Mouse (Mus musculus): Measurements from ENCODE around the gene 2010003K11Rik. TPM values are rescaled to one million over a fixed set of nuclear protein-coding genes. Genes with fewer than 3 reads are reported as not detected.

The 2010003K11Rik gene
- polyA plus RNA-seq, 1 experiment from 2014 or later = not detected

DNA sequence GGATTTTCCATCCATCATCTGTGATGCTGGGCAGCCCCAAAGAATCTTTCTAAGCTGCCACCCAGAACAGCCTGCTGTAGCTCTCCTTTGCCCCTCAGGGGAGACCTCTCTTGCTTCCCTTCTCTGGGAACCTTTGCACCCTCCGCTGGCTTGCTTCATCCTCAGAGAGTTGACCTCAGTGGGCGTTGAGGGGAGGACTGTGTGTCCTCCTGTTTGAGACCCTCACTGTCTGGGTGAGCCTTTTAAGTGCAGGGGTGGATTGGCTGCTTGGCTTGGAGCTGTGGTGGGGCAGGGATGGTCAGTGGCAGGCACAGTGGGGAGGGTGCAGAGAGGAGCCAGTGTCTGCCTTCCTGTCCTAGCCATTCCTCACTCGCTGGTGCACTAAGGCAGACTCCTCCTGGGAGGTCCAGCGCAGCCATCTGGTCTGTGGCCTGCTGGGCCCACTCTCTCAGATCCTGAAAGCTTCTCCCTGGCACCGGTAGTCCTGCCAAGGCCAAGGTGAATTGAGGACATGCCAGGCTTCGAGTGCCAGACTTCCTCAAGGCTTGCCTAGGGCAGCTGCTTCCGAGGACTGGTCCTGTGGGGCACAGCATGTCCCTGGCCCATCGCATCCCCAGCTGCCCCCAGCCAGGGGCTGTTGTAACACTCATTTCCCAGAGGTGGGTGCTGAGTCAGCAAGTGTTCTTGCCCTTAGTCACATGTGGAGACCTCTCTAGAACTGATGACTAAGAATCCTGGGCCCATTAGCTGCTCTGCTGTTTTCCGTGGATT is 5.7 kb downstream of the 2010003K11Rik start:
- Histone ChIP-seq H3K36me3 (replicated peaks) (no peaks in the 10 kb centered on the region), H3K4me3 (no peak overlapping the region), H3K9me3 (no peaks in the 10 kb centered on the region), H3K27me3 (ENCODE audit: poor library complexity, severe bottlenecking) (no peaks in the 10 kb centered on the region), H3K4me1 (peaks cover 21% of the 10 kb centered on the region), H3K27ac (0 out of 2 replicates have a peak overlapping the region, but pooled peaks have one; percentile 16)
- no peak for DNase-seq (ENCODE audit: extremely low spot score, low spot score)
- 64% methylated on average over 9 of the region's 9 CpGs for WGBS

DNA sequence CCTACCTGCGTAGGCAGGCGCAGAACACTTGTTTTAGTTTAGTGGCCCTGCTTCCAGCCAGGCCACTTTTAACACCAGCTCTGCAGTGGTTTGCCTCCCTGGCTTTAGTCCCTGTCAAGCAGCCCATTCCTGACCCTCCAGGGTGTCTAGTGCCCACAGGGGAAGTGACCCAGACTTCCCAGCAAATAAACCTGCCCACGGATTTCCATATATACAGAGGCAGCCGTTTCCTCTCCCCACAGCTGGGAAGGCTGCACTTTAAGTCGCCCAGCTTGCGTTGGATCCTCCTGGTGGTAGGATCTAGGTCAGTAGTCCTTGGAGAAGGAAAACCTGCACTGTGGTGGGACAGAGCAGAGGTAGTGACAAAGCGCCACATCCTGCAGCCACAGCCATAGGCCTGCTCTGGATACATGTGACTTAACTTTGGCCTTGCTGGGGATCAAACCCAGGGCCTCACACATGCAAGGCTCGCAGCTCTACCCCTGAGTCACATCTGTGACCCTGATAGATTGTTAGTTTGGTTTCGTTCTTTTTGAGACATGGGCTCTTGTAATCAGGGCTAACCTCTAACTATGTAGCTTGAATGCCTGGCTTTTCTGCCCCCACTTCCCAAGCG is 7.2 kb downstream of the 2010003K11Rik start:
- no peaks in the 10 kb centered on the region for H3K27me3 ChIP-seq (ENCODE audit: poor library complexity, severe bottlenecking)
- H3K4me3 ChIP-seq = no peak overlapping the region
- no peaks in the 10 kb centered on the region for H3K9me3 ChIP-seq
- H3K27ac ChIP-seq = no peak overlapping the region
- 75% methylated on average over 10 of the region's 10 CpGs for WGBS
- peaks cover 9% of the 10 kb centered on the region; the same call in 1 of the 2 replicates for H3K4me1 ChIP-seq
- DNase-seq (ENCODE audit: extremely low spot score, low spot score) = no peak
- no peaks in the 10 kb centered on the region for H3K36me3 ChIP-seq (replicated peaks)

DNA sequence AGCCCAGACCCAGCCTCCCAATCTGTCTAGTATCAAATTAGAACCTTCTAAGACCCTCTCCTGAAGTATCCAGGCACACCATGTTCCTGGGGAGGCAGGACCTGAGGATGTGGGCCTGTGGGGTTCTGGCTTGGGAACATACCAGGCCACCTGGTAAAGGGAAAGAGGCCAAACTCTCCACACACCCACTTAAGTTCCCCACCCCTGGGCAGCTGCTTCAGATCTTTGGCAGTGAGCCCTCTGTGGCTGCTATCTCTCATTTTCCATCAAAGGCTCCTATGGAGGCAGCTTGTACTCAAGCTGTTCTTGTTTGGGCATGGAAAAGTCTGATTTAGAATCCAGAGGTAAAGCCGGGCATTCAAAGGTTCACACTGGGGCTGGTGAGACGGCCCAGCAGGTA is 10.5 kb downstream of the 2010003K11Rik start:
- WGBS = 83% methylated on average over 2 of the region's 2 CpGs
- DNase-seq (ENCODE audit: extremely low spot score, low spot score) = no peak
- H3K27me3 ChIP-seq (ENCODE audit: poor library complexity, severe bottlenecking) = no peaks in the 10 kb centered on the region
- H3K4me1 ChIP-seq = peaks cover 13% of the 10 kb centered on the region
- no peaks in the 10 kb centered on the region for H3K9me3 ChIP-seq
- H3K4me3 ChIP-seq = no peak overlapping the region
- no peak overlapping the region for H3K27ac ChIP-seq
- no peaks in the 10 kb centered on the region for H3K36me3 ChIP-seq (replicated peaks)

DNA sequence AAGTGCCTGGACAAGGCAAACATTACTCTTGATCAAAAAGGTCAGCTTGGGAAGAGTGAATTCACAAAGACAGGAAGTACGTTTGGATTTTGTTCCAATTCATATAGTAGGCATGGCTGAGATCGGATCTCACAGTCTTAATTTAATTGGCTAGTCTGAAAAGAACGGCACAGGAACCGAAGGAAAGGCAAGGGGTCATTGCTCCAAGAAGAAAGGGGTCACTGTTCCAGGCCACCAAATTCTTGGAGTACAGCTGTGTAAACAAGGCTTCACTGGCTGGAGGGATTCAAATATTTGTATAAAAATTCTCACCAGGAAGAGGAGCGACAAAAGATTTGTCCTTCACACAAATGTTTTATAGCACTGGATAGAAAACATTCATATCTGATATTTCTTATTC is 13.4 kb downstream of the 2010003K11Rik start:
- peak overlapping the region; percentile 81 for H3K27ac ChIP-seq
- 63% methylated on average over 5 of the region's 5 CpGs for WGBS
- H3K4me1 ChIP-seq = peaks cover 5% of the 10 kb centered on the region
- no peak for DNase-seq (ENCODE audit: extremely low spot score, low spot score)
- no peaks in the 10 kb centered on the region for H3K36me3 ChIP-seq (replicated peaks)
- H3K4me3 ChIP-seq = no peak overlapping the region
- H3K27me3 ChIP-seq (ENCODE audit: poor library complexity, severe bottlenecking) = no peaks in the 10 kb centered on the region
- no peaks in the 10 kb centered on the region for H3K9me3 ChIP-seq

DNA sequence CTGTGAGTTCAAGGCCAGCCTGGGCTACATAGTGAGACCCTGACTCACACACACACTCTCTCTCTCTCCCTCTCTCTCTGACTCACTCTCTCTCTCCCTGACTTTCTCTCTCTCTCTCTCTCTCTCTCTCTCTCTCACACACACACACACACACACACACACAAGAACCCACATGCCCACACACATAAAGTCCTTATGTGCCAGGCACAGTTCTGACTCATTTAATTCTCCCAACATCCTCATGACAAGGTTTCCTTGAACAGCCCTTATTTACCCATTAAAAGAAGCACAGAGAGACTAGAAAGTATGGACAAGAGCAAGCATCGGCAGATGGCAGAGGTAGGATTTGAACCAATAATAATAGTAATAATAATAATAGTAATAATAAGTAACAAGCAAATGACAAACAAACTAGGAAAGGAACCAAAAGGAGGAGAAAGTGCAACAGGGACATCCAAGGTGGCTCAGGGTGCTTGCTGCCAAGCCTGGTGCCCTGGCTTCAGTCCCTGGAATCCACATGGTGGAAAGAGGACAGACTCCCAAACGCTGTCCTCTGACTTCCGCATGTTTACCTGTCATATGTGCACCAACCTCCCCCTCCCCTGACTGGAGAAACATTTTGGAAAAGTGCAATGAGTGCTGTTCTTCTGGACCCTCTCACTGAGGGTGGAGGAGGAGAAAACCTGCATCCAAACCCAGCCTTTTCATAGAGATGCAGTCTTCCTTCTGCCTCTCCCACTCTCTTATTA is 16.1 kb downstream of the 2010003K11Rik start:
- 84% methylated on average over 3 of the region's 3 CpGs for WGBS
- no peak for DNase-seq (ENCODE audit: extremely low spot score, low spot score)
- Histone ChIP-seq H3K27me3 (ENCODE audit: poor library complexity, severe bottlenecking) (peaks cover 18% of the 10 kb centered on the region), H3K4me3 (no peak overlapping the region), H3K9me3 (no peaks in the 10 kb centered on the region), H3K4me1 (peaks cover 6% of the 10 kb centered on the region), H3K27ac (no peak overlapping the region), H3K36me3 (replicated peaks) (no peaks in the 10 kb centered on the region)

DNA sequence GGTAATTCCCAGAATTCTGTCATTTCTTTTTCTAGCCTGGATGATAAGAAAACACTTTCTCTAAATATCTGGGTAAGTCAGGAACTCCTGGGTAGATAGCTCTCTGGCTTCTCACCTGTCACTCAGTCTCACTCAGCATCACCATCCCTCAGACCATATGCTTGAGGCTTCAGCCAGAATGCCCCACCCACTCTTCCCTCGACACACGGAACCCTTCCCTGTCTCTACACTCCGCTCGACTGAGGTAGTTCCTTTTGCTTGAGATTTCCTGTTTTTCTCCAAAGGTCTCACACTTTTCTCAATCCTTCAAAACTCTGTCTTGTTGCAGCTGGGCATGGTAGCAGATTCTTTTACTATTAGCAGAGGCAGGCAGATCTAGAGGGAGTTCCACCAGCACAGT is 17.1 kb downstream of the 2010003K11Rik start:
- peaks cover 16% of the 10 kb centered on the region for H3K4me1 ChIP-seq
- no peak for DNase-seq (ENCODE audit: extremely low spot score, low spot score)
- H3K27me3 ChIP-seq (ENCODE audit: poor library complexity, severe bottlenecking) = peaks cover 28% of the 10 kb centered on the region
- WGBS = 61% methylated on average over 4 of the region's 4 CpGs
- no peaks in the 10 kb centered on the region for H3K9me3 ChIP-seq
- no peak overlapping the region for H3K27ac ChIP-seq
- H3K36me3 ChIP-seq (replicated peaks) = no peaks in the 10 kb centered on the region
- H3K4me3 ChIP-seq = no peak overlapping the region

DNA sequence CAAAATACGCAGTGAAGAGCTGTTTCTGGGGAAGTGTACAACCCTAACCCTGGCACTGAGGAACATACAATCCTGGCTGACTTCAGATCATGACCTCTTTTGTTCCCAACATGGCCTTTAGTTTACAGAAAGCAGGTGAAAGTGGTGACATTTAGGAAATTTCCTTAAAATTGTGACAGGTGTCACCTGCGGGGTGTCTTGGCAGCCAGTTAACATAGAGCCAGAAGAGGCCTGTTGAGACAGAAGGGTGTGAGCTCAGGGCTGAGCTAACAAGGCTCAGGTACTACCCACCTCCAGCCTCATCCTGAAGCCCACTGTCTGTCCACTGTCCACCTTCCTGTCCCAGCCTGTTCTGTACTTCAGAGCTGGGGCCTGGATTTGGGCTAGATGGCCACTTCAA is 18.3 kb downstream of the 2010003K11Rik start:
- no peak for DNase-seq (ENCODE audit: extremely low spot score, low spot score)
- H3K9me3 ChIP-seq = no peaks in the 10 kb centered on the region
- no peak overlapping the region for H3K27ac ChIP-seq
- H3K4me3 ChIP-seq = no peak overlapping the region
- H3K36me3 ChIP-seq (replicated peaks) = no peaks in the 10 kb centered on the region
- WGBS = 81% methylated on average over 2 of the region's 2 CpGs
- H3K4me1 ChIP-seq = peaks cover 14% of the 10 kb centered on the region
- peaks cover 41% of the 10 kb centered on the region for H3K27me3 ChIP-seq (ENCODE audit: poor library complexity, severe bottlenecking)

DNA sequence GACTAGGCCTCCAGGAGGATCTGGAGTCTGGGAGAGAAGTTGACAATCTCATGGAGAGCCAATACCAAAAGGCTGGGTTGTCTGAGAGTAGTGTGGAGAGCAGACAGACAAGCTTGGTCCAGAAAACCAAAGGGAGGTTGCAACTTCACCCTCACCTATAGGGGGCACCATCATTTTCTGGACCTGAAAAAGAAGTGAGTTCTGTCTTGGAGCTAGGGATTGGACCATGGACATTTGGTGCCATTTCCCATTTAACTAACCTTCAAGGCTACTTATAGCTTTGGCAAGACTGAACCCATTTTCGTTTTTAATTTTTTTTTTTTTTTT is 20.2 kb downstream of the 2010003K11Rik start:
- H3K4me1 ChIP-seq = peaks cover 14% of the 10 kb centered on the region
- WGBS = 38% methylated on average over 1 of the region's 1 CpGs
- no peak overlapping the region for H3K27ac ChIP-seq
- H3K9me3 ChIP-seq = no peaks in the 10 kb centered on the region
- H3K4me3 ChIP-seq = no peak overlapping the region
- H3K36me3 ChIP-seq (replicated peaks) = no peaks in the 10 kb centered on the region
- H3K27me3 ChIP-seq (ENCODE audit: poor library complexity, severe bottlenecking) = peaks cover 54% of the 10 kb centered on the region
- DNase-seq (ENCODE audit: extremely low spot score, low spot score) = no peak

DNA sequence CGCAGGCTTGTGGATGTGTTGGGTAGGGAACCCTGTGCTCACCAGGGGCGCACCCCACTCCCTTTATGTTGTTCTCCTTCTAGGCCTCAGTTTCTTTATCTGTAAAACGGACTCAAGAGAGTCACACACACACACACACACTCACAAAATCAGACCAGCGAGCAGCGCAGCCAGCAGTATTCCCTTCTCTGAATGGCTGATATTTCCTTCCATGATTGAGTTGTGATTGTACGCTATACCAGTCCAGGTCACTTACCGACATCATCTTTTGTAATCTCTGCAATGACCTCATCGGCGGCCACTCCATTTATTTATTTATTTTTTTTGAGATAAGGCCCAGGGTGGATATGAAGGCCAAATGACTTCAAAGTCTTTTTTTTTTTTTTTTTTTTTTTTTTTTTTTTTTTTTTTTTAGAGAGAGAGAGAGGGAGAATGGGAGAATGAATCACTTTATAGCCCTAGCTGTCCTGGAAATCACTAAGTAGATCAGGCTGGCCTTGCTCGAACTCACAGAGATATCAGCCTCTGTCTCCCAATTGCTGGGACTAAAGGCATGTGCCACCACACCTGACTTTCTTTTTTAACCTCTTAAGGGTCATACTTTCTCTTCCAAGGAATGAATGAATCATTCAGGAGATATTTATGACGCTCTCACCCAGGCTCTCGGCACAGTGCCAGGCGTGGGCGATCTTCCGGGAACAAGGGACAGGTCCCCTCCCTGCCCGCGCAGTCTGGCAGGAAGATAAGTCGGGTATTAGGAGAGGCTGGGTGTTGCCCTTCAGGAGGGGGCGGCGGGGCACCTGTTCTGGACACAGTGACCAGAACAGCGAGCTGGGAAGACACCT is 20.8 kb downstream of the 2010003K11Rik start, which contains the start of gene Syt12:
Gene Syt12 (minus strand): TSS at position 103 of the 845 bp plus-strand sequence.
- peaks cover 54% of the 10 kb centered on the region for H3K27me3 ChIP-seq (ENCODE audit: poor library complexity, severe bottlenecking)
- no peaks in the 10 kb centered on the region for H3K9me3 ChIP-seq
- no peaks in the 10 kb centered on the region for H3K36me3 ChIP-seq (replicated peaks)
- H3K4me3 ChIP-seq = peak within 1 kb of the TSS; percentile 62
- peaks cover 14% of the 10 kb centered on the region for H3K4me1 ChIP-seq
- no peak for DNase-seq (ENCODE audit: extremely low spot score, low spot score)
- 40% methylated on average over 21 of the region's 21 CpGs for WGBS
- peak within 1 kb of the TSS; percentile 65 for H3K27ac ChIP-seq

DNA sequence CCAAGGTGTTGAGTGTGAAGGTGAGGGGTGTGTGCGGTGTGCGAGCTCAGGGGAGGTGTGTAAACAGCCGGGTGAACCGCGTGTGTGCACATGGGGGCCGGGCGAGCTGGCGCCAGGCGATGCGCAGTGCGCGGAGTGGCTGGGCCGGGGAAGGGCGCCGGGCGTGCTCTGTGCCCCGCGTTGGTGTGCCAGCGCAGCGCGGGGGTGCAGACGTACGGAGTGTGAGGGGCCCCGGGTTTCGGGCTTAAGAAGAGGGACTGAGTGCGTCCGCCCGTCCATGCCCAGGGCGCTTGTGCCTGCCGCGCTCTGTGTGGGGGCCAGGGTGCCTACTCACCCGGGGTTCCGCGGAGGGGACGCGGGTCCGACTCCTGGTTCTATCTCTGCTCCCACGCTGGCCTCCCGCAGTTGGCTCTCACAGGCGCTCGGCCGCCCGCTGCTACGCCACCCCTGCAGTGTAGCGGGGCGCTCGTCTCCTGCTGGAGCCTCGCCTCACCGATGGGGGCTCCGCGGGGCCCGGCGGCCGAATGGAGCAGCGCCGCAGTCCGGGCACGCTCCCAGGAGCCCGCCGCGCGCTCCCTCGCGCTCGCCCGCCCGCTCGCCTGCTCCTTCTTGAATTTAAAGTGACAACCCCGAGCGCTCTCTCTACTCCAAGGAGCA is 21.7 kb downstream of the 2010003K11Rik start:
- H3K9me3 ChIP-seq = no peaks in the 10 kb centered on the region
- H3K36me3 ChIP-seq (replicated peaks) = no peaks in the 10 kb centered on the region
- H3K27ac ChIP-seq = peak overlapping the region; percentile 65
- H3K27me3 ChIP-seq (ENCODE audit: poor library complexity, severe bottlenecking) = peaks cover 54% of the 10 kb centered on the region
- peaks cover 14% of the 10 kb centered on the region for H3K4me1 ChIP-seq
- peak overlapping the region; percentile 62 for H3K4me3 ChIP-seq
- peak; percentile 40 for DNase-seq (ENCODE audit: extremely low spot score, low spot score)
- WGBS = under 1% methylated on average over 70 of the region's 70 CpGs

DNA sequence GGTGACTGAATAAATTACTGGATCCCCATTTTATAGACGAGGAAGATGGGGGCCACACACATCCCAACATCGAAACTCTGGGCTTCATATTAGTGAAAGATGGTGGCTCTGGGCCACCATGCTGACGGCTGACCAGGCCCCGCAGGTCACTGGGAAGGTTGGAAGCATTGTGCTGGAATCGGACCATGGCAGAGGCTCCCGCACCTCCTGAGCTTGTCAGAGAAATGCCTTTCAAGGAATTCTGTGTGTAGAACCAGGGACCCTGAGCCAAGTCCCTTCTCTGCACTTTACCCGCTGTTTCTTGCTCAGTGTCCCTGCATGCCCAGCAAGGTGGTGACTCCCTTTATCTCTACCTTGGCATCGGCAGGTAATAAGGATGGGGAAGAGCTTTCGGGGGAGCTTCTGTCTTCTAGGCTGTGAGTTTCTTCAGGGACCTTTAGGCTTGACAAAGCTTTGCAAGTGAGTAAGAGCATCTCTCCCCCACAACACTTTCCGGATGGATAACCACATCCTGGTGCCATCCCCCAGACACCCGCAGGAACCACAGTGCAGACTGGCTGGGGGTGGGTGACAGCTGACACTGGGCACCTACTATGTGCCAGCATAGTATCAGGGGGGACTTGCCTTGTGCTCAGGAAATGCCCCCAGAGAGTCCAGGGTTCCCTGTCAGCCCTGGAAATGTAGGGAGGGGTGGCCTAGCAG is 23.0 kb downstream of the 2010003K11Rik start:
- H3K9me3 ChIP-seq = no peaks in the 10 kb centered on the region
- H3K36me3 ChIP-seq (replicated peaks) = no peaks in the 10 kb centered on the region
- no peak for DNase-seq (ENCODE audit: extremely low spot score, low spot score)
- H3K4me1 ChIP-seq = peaks cover 14% of the 10 kb centered on the region
- WGBS = 82% methylated on average over 11 of the region's 11 CpGs
- H3K27ac ChIP-seq = no peak overlapping the region
- H3K27me3 ChIP-seq (ENCODE audit: poor library complexity, severe bottlenecking) = peaks cover 54% of the 10 kb centered on the region
- H3K4me3 ChIP-seq = no peak overlapping the region

Data from forebrain, embryonic 10.5 days (tissue).